Mouse (Mus musculus): Measurements from ENCODE around the gene Kalrn. TPM values are rescaled to one million over a fixed set of nuclear protein-coding genes. Genes with fewer than 3 reads are reported as not detected.

The Kalrn gene
- polyA plus RNA-seq, 1 experiment from 2014 or later, result 14.0 TPM

DNA sequence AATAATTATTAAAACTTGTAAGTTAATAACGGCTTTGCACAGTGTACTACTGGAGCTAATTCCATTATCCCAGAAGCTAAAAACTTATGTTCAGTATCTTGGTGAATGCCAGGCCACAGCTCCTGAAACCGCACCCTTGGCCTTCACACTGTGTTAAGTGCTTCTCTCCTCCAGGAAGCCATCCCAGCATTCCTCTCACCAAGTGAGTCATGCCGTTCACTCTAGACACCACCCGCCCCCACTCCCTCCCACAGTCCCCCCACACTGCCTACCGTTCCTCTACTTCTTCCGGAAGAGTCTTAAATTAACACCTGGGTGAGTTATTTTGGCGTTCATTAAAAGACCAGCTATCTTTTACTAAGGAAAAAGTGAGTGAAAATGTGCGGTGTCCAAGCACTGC lies 82.8 kb downstream of the Kalrn start:
- no peaks in the 10 kb centered on the region for H3K36me3 ChIP-seq
- H3K9ac ChIP-seq, result no peak overlapping the region
- H3K9me3 ChIP-seq, result no peaks in the 10 kb centered on the region
- H3K27me3 ChIP-seq, result no peaks in the 10 kb centered on the region
- peaks cover 45% of the 10 kb centered on the region for H3K4me1 ChIP-seq
- H3K4me3 ChIP-seq, result no peak overlapping the region
- H3K27ac ChIP-seq, result no peak overlapping the region
- ATAC-seq (ENCODE audit: low FRiP score, low read depth), result no peak
- 39% methylated on average over 8 of the region's 8 CpGs for WGBS
- H3K4me2 ChIP-seq (replicated peaks), result peak overlapping the region; percentile 23; the same call in 1 of the 2 replicates

DNA sequence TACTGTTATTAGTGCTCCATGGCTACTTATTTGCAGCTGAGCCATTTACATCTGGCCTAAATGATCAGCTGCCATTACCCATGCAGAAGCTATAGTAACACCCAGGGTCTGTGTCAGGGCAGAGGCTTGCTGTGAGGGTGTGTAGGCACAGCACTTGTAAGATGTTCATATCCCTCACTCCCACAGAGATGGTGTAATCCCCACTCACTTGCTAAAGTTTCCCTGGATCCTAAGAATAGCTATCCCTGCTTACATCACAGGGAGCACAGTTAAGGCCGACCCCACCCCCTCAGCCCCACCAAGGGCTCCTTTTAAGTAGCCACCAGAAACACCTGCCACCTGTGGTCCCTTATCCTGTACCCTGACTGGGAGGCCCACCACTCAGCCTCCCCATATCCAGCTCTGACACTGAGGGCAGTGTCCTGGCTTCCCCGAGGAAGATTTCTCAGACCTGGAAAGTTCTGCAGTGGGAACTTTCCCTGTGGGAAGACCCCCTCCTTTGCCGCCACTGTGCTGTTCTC lies 83.5 kb downstream of the Kalrn start:
- no peak overlapping the region for H3K4me3 ChIP-seq
- H3K27me3 ChIP-seq, result no peaks in the 10 kb centered on the region
- 45% methylated on average over 3 of the region's 3 CpGs for WGBS
- no peak overlapping the region for H3K4me2 ChIP-seq (replicated peaks)
- peaks cover 48% of the 10 kb centered on the region for H3K4me1 ChIP-seq
- no peak overlapping the region for H3K27ac ChIP-seq
- no peak for ATAC-seq (ENCODE audit: low FRiP score, low read depth)
- H3K36me3 ChIP-seq, result no peaks in the 10 kb centered on the region
- H3K9ac ChIP-seq, result no peak overlapping the region
- H3K9me3 ChIP-seq, result no peaks in the 10 kb centered on the region

DNA sequence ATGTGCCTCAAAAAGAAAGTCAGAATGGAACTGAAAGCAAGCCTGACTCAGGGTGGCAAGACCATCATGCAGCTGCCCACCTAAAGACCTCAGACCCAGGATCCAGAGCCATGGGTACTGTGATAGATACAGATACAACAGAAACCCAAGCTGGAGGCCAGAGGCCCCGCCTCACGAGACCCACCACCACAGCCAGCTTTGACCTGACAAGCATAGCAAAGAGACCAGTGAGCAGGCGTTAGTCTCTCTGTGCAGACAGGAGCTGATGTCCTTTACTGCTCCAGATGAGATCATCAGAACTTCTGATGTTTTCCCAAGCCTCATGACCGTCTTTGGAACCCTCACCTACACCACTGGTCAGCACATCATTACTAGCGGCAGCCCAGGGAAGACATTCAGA lies 85.5 kb downstream of the Kalrn start:
- 78% methylated on average over 5 of the region's 5 CpGs for WGBS
- no peak for ATAC-seq (ENCODE audit: low FRiP score, low read depth)
- Histone ChIP-seq H3K36me3 (no peaks in the 10 kb centered on the region), H3K4me1 (peaks cover 43% of the 10 kb centered on the region), H3K27ac (no peak overlapping the region), H3K9ac (no peak overlapping the region), H3K27me3 (no peaks in the 10 kb centered on the region), H3K4me2 (replicated peaks) (no peak overlapping the region), H3K4me3 (no peak overlapping the region), H3K9me3 (no peaks in the 10 kb centered on the region)

DNA sequence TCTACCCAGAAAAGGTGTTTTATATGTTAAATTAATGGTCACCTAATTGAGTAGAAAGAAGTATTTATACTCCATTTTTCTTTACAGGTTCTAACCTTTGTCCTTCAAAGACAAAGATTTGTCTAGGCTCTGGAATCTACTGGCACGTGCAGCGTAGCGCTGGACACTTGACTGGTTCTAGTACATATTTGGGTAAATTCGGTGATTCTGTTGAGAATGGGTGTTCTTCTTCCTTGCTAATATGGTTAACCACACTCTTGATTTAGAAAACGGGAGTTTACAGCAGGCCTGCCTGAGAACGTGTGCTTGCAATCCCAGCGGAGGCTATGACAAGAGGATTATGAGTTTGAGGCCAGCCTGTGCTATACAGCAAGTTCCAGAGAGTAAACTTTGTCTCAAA lies 86.1 kb downstream of the Kalrn start:
- H3K27ac ChIP-seq, result no peak overlapping the region
- ATAC-seq (ENCODE audit: low FRiP score, low read depth), result no peak
- no peaks in the 10 kb centered on the region for H3K27me3 ChIP-seq
- peaks cover 43% of the 10 kb centered on the region for H3K4me1 ChIP-seq
- H3K4me2 ChIP-seq (replicated peaks), result no peak overlapping the region
- H3K4me3 ChIP-seq, result no peak overlapping the region
- no peak overlapping the region for H3K9ac ChIP-seq
- H3K36me3 ChIP-seq, result no peaks in the 10 kb centered on the region
- WGBS, result 87% methylated on average over 7 of the region's 7 CpGs
- no peaks in the 10 kb centered on the region for H3K9me3 ChIP-seq

DNA sequence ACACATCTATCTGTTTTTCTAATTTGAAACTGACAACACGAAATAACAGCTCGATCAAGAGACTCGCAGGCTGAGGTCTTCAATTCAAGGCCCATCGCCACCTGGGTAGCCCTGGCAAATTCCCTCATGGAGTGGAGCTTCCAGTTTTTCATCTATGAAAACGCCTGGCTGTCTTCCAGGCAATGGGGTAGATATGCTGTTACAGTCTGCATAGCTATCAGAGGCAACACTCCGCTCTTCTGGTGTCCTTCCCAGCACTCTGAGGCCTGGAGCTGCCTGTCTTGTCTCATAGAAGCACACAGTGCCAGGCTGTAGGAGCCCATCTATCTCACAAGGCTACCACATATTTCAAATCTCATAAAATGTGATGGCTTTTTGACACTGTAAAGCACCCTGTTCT lies 87.8 kb downstream of the Kalrn start:
- 79% methylated on average over 6 of the region's 6 CpGs for WGBS
- Histone ChIP-seq H3K27me3 (no peaks in the 10 kb centered on the region), H3K4me2 (replicated peaks) (no peak overlapping the region), H3K36me3 (no peaks in the 10 kb centered on the region), H3K4me1 (peaks cover 29% of the 10 kb centered on the region), H3K9ac (no peak overlapping the region), H3K4me3 (no peak overlapping the region), H3K27ac (no peak overlapping the region), H3K9me3 (no peaks in the 10 kb centered on the region)
- no peak for ATAC-seq (ENCODE audit: low FRiP score, low read depth)

DNA sequence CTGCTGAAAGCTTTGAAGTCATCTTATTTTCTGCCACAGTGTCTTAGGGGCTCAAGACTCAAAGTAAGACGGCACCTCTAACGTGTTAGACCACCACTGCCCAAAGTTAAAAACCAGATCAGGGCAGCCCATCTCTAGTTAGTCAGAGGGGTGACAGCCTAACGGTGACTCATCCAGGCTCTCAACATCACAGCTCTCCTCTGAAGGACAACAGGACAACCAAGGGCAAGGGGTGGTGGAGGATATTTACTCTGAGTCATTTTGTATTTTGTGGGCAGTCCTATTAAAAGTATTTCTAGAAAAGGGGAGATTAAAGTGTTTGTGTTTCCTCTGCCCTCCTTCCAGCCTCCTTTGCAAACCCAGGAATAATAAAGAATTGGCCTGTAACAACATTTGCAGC lies 88.4 kb downstream of the Kalrn start:
- H3K27ac ChIP-seq, result no peak overlapping the region
- H3K27me3 ChIP-seq, result no peaks in the 10 kb centered on the region
- H3K4me1 ChIP-seq, result peaks cover 24% of the 10 kb centered on the region
- H3K4me2 ChIP-seq (replicated peaks), result no peak overlapping the region
- no peak overlapping the region for H3K4me3 ChIP-seq
- 57% methylated on average over 3 of the region's 3 CpGs for WGBS
- no peaks in the 10 kb centered on the region for H3K36me3 ChIP-seq
- no peaks in the 10 kb centered on the region for H3K9me3 ChIP-seq
- no peak overlapping the region for H3K9ac ChIP-seq
- no peak for ATAC-seq (ENCODE audit: low FRiP score, low read depth)

DNA sequence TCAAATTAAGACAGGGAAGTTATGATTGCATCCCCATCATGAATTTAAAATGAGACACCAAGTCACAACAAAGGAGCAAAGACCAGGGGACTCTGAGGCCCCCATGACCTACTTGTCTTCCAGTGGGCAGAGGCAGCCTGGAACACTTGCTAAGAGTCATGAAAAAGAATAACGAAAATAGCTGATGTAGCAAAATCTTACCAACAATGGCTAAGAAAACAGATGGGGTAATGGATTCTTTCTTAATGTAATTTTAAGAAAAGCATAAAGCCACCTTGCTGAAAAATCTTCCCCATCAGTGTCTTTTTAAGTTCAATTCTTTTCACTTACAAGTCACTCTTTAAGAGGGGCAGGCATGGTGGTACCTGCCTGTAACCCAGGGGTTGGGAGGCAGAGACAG lies 89.1 kb downstream of the Kalrn start:
- WGBS, result 84% methylated on average over 1 of the region's 1 CpGs
- H3K27me3 ChIP-seq, result no peaks in the 10 kb centered on the region
- H3K4me1 ChIP-seq, result peaks cover 21% of the 10 kb centered on the region
- no peak overlapping the region for H3K4me3 ChIP-seq
- H3K27ac ChIP-seq, result no peak overlapping the region
- H3K36me3 ChIP-seq, result no peaks in the 10 kb centered on the region
- no peak overlapping the region for H3K4me2 ChIP-seq (replicated peaks)
- ATAC-seq (ENCODE audit: low FRiP score, low read depth), result no peak
- H3K9me3 ChIP-seq, result no peaks in the 10 kb centered on the region
- no peak overlapping the region for H3K9ac ChIP-seq

DNA sequence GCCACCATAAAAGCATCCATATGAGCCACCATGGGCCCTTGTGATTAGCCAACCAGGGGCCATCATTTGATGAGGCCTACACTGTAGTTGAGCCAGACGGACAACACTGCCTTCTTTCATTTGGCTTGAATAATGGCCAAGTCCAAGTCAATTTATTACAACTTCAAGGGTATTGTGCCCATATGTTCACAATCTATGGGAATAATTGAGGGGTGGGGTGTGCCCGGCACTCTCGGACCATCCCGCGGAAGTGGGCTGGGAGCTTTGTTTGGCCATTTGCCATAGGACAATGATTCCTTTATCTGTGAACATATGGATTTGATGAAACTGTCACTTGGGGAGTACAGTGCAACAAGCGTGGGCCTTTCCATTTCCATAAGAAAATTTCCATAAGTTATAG lies 89.6 kb downstream of the Kalrn start:
- H3K4me2 ChIP-seq (replicated peaks), result no peak overlapping the region
- no peak overlapping the region for H3K9ac ChIP-seq
- no peak overlapping the region for H3K4me3 ChIP-seq
- no peaks in the 10 kb centered on the region for H3K27me3 ChIP-seq
- H3K27ac ChIP-seq, result no peak overlapping the region
- ATAC-seq (ENCODE audit: low FRiP score, low read depth), result peak; percentile 28; the same call in 1 of the 2 replicates
- H3K36me3 ChIP-seq, result no peaks in the 10 kb centered on the region
- peaks cover 21% of the 10 kb centered on the region for H3K4me1 ChIP-seq
- WGBS, result 56% methylated on average over 6 of the region's 6 CpGs
- H3K9me3 ChIP-seq, result no peaks in the 10 kb centered on the region

DNA sequence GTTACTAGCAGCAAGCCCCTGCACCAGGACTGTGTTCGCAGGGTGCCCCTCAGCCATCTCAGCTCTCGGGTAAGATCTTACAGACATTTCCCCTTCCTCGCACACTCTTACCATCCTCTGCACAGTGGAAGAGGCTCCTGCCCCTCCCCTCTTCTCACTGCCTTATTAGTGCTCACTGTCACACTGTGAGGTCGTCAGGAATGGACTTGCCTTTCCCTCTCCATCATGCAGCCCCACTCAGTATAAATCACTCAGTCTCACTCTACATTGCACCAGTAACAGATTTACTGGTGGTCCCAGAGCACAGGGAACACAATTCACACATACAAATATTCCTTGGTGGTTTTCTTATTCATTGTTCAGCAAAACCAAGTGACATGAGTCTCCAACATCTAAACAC lies 98.6 kb downstream of the Kalrn start:
- 63% methylated on average over 4 of the region's 4 CpGs for WGBS
- no peak for ATAC-seq (ENCODE audit: low FRiP score, low read depth)
- no peak overlapping the region for H3K27ac ChIP-seq
- no peaks in the 10 kb centered on the region for H3K9me3 ChIP-seq
- no peaks in the 10 kb centered on the region for H3K27me3 ChIP-seq
- peaks cover 27% of the 10 kb centered on the region for H3K4me1 ChIP-seq
- H3K9ac ChIP-seq, result no peak overlapping the region
- H3K4me3 ChIP-seq, result no peak overlapping the region
- no peak overlapping the region for H3K4me2 ChIP-seq (replicated peaks)
- H3K36me3 ChIP-seq, result no peaks in the 10 kb centered on the region

DNA sequence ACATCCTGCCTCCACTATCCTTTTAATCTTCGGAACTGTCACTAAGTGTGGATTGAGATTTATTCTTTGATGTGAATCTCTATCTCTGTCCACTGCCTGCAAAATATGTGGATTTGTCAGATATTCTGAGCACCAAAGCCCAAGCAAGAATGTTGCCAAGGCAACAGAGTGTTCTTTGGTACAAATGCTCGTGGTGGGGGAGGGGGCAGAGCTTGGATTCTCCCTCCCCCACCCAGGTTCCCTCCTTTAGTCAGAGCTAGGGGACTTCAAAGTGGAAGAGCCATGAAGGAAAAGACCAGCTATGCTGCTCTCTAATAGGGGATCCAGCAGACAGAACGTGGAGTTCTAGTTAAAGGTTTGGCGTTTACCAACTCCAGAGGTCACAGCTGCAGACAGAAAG lies 99.4 kb downstream of the Kalrn start:
- ATAC-seq (ENCODE audit: low FRiP score, low read depth), result no peak
- no peak overlapping the region for H3K4me3 ChIP-seq
- no peaks in the 10 kb centered on the region for H3K9me3 ChIP-seq
- no peak overlapping the region for H3K9ac ChIP-seq
- no peak overlapping the region for H3K27ac ChIP-seq
- 51% methylated on average over 4 of the region's 4 CpGs for WGBS
- H3K4me1 ChIP-seq, result peaks cover 35% of the 10 kb centered on the region
- no peaks in the 10 kb centered on the region for H3K36me3 ChIP-seq
- no peak overlapping the region for H3K4me2 ChIP-seq (replicated peaks)
- no peaks in the 10 kb centered on the region for H3K27me3 ChIP-seq

DNA sequence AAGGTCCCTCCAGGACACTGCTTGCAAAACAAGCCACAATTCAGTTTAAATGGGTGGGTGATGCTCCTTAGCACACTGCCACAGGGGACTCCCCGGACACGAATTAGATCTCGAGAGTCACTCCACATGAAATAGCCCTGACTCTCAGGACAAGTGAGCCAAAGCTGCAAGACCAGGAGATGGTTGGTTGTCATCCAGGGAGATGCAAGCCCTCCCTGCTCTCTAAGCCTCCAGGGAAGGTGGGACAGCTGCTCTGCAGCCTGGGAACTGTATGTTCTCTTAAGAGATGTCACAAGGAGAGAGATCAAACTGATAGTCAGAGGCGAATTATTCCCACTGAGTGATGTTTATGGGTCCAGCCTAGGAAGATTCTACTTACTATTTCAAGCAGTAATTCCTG lies 101.9 kb downstream of the Kalrn start:
- ATAC-seq (ENCODE audit: low FRiP score, low read depth), result no peak
- WGBS, result 82% methylated on average over 4 of the region's 4 CpGs
- H3K4me1 ChIP-seq, result peaks cover 51% of the 10 kb centered on the region
- no peak overlapping the region for H3K27ac ChIP-seq
- no peaks in the 10 kb centered on the region for H3K27me3 ChIP-seq
- no peaks in the 10 kb centered on the region for H3K9me3 ChIP-seq
- no peaks in the 10 kb centered on the region for H3K36me3 ChIP-seq
- H3K4me2 ChIP-seq (replicated peaks), result no peak overlapping the region
- no peak overlapping the region for H3K4me3 ChIP-seq
- H3K9ac ChIP-seq, result no peak overlapping the region

DNA sequence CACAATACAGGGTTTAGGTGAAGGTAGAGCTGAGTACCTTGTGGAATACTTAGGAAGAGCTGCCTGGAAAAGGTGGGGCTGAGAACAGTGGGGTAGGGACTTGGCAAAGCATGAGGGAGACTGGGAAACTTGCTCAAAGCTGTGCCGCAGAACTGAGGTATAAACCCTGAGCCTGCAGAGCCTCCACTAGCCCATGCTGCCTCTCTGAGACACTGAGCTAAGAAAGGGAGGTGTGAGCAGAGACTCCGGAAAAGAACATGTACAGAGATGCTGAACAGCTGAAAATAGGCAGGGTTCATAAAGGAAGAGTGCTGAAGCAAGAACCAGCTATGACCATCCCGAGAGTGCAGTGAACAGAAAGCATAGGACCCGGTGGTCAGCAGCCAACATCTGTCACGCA lies 103.0 kb downstream of the Kalrn start:
- no peaks in the 10 kb centered on the region for H3K36me3 ChIP-seq
- ATAC-seq (ENCODE audit: low FRiP score, low read depth), result no peak
- 68% methylated on average over 5 of the region's 5 CpGs for WGBS
- no peak overlapping the region for H3K27ac ChIP-seq
- no peak overlapping the region for H3K4me2 ChIP-seq (replicated peaks)
- no peaks in the 10 kb centered on the region for H3K27me3 ChIP-seq
- peaks cover 51% of the 10 kb centered on the region for H3K4me1 ChIP-seq
- no peaks in the 10 kb centered on the region for H3K9me3 ChIP-seq
- H3K9ac ChIP-seq, result no peak overlapping the region
- no peak overlapping the region for H3K4me3 ChIP-seq

DNA sequence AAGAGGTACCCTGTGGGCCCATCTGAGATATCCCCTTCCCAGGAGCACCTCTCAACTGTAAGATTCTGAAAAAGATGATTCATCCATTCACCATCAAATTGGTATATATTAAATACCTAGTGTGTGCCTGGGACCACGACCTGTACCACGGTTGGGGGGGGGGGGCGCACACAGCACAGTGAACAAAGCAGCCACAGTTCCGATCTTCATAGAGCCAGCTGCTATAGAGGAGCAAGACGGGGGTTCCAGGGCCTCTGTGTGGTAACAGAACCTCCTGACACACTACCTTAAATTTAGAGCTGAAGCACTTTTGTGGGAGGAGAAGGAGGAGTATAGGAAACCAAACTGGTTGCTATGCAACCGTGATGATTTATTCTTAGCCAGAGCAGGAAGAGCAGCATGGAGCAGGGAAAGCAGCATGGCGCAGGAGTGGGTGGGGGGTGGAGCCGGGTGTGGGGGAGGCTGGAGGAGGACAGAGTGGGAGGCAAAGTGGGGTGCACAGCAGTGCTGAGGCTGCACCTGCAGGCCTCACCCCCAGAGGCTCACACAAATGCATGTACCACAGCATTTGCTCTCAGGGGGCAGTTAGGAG lies 104.0 kb downstream of the Kalrn start:
- H3K4me1 ChIP-seq, result peaks cover 48% of the 10 kb centered on the region
- peak; percentile 48; the same call in 1 of the 2 replicates for ATAC-seq (ENCODE audit: low FRiP score, low read depth)
- no peaks in the 10 kb centered on the region for H3K9me3 ChIP-seq
- no peak overlapping the region for H3K9ac ChIP-seq
- H3K27me3 ChIP-seq, result no peaks in the 10 kb centered on the region
- no peak overlapping the region for H3K27ac ChIP-seq
- WGBS, result 41% methylated on average over 8 of the region's 8 CpGs
- no peak overlapping the region for H3K4me3 ChIP-seq
- no peaks in the 10 kb centered on the region for H3K36me3 ChIP-seq
- 0 out of 2 replicates have a peak overlapping the region, but pooled peaks have one; percentile 5 for H3K4me2 ChIP-seq (replicated peaks)
